Mouse (Mus musculus): ENCODE data around the gene Ankrd24. TPM values are rescaled to one million over a fixed set of nuclear protein-coding genes. Genes with fewer than 3 reads are reported as not detected.
A peak's percentile ranks its signal among the peaks of the same experiment; 100 is the strongest.

The Ankrd24 gene
- polyA plus RNA-seq, 1 experiment, result 13.7 TPM

DNA sequence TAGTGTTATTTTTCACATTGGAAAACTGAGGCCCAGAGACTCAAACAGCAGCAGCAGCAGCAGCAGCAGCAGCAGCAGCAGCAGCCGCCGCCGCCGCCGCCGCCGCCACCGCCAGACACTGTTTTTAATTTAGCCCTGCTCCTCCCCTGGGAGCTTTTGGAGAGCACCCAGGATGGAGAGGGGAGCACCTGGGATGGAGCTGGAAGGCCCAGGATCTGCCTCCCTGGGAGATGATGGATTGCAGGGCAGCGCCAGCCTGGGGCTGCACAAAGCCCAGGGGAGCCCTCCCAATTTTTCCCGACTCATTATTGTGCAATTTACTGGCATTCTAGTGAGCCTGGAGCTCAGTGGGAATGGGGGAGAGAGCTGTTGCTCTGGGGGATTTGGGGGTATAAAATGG, 31.7 kb upstream of the Ankrd24 start:
- Histone ChIP-seq H3K9me3 (no peaks in the 10 kb centered on the region), H3K4me3 (replicated peaks) (peak overlapping the region; percentile 90), H3K27me3 (replicated peaks) (peaks cover 12% of the 10 kb centered on the region), H3K4me1 (peaks cover 73% of the 10 kb centered on the region), H3K36me3 (replicated peaks; ENCODE audit: low read length) (peaks cover 46% of the 10 kb centered on the region)
- TF ChIP-seq GATA1 (IDR thresholded peaks at IDR 0.05; ENCODE audit: borderline replicate concordance, low read length), result no peak
- TF ChIP-seq FLI1 (IDR thresholded peaks at IDR 0.05; ENCODE audit: low read length), result no peak

GRCm38 (mm10) chr10:81597137-81597950, 31.0 kb upstream of the Ankrd24 start:
- Histone ChIP-seq H3K9me3 (no peaks in the 10 kb centered on the region), H3K4me1 (peaks cover 79% of the 10 kb centered on the region), H3K27me3 (replicated peaks) (peaks cover 10% of the 10 kb centered on the region), H3K4me3 (replicated peaks) (peak overlapping the region; percentile 90), H3K36me3 (replicated peaks; ENCODE audit: low read length) (peaks cover 38% of the 10 kb centered on the region)
- TF ChIP-seq GATA1 (IDR thresholded peaks at IDR 0.05; ENCODE audit: borderline replicate concordance, low read length) (no peak), FLI1 (IDR thresholded peaks at IDR 0.05; ENCODE audit: low read length) (no peak)

- Histone ChIP-seq H3K9me3 (no peaks in the 10 kb centered on the region), H3K36me3 (replicated peaks; ENCODE audit: low read length) (peaks cover 28% of the 10 kb centered on the region), H3K4me3 (replicated peaks) (no peak overlapping the region), H3K27me3 (replicated peaks) (peaks cover 7% of the 10 kb centered on the region), H3K4me1 (peaks cover 88% of the 10 kb centered on the region)
- no peak for TF ChIP-seq FLI1 (IDR thresholded peaks at IDR 0.05; ENCODE audit: low read length)
- TF ChIP-seq GATA1 (IDR thresholded peaks at IDR 0.05; ENCODE audit: borderline replicate concordance, low read length), result no peak
Observed at GRCm38 (mm10) chr10:81598342-81598741, 30.0 kb upstream of the Ankrd24 start.

DNA sequence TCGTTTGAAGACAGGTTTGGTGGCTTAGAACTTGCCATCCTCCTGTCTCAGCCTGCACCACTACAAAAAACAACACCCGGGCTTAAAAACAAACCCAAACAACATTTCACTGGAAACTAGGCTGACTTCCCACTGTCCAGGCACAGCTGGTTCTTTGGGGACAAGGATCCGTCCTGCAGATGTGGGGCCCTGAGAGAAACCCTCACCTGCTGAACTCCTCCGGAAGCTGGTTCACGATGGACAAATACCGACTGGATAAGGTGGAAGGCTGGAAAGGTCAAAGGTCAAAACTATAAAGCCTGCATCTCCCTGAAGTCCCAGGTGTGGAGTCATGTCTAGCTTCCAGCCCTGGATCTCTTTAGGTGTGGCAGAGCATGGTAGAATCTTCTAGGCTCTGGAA, 29.5 kb upstream of the Ankrd24 start:
- Histone ChIP-seq H3K36me3 (replicated peaks; ENCODE audit: low read length) (peaks cover 23% of the 10 kb centered on the region), H3K27me3 (replicated peaks) (peaks cover 5% of the 10 kb centered on the region), H3K4me3 (replicated peaks) (no peak overlapping the region), H3K9me3 (no peaks in the 10 kb centered on the region), H3K4me1 (peaks cover 87% of the 10 kb centered on the region)
- no peak for TF ChIP-seq GATA1 (IDR thresholded peaks at IDR 0.05; ENCODE audit: borderline replicate concordance, low read length)
- no peak for TF ChIP-seq FLI1 (IDR thresholded peaks at IDR 0.05; ENCODE audit: low read length)

DNA sequence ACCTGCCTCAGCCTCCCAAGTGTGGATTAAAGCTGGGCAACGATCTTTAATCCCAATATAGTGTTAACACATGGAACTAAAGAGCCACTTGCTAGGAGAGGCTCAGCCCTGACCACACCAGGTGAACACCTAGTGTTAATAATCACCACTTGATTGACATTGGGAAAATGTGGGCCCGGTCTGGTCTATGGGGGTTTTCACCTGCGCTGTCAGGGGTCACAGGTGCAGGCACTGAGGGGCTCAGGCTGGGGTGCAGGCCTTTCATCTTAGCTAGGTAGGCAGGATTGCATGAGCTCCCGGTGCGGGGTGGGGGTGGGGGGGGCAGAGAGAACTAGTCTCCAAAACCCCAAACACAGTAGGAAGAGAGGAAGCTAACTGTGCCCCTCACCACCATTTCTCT, 28.7 kb upstream of the Ankrd24 start:
- TF ChIP-seq GATA1 (IDR thresholded peaks at IDR 0.05; ENCODE audit: borderline replicate concordance, low read length), result no peak
- TF ChIP-seq FLI1 (IDR thresholded peaks at IDR 0.05; ENCODE audit: low read length), result no peak
- Histone ChIP-seq H3K9me3 (no peaks in the 10 kb centered on the region), H3K4me1 (peaks cover 91% of the 10 kb centered on the region), H3K36me3 (replicated peaks; ENCODE audit: low read length) (peaks cover 16% of the 10 kb centered on the region), H3K4me3 (replicated peaks) (no peak overlapping the region), H3K27me3 (replicated peaks) (no peaks in the 10 kb centered on the region)

DNA sequence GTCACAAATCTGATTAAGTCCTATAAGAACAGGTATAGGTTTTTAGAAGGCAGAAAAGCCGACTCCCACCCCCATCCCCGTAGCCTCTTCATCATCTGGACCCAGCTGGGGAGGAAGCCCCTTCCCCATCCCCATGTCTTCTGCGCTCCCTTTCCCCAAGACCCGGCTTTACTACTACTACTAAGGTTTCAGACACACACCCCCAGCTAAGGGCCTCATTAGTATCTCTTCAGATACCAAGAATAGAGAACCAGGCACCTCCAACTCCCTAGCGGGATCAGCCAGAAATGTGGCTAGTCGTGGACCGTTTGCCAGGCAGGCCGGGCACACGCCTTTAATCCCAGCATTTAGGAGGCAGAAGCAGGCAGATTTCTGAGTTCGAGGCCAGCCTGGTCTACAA, 28.2 kb upstream of the Ankrd24 start:
- Histone ChIP-seq H3K36me3 (replicated peaks; ENCODE audit: low read length) (peaks cover 11% of the 10 kb centered on the region), H3K4me3 (replicated peaks) (no peak overlapping the region), H3K27me3 (replicated peaks) (no peaks in the 10 kb centered on the region), H3K9me3 (no peaks in the 10 kb centered on the region), H3K4me1 (peaks cover 92% of the 10 kb centered on the region)
- TF ChIP-seq GATA1 (IDR thresholded peaks at IDR 0.05; ENCODE audit: borderline replicate concordance, low read length), result no peak
- TF ChIP-seq FLI1 (IDR thresholded peaks at IDR 0.05; ENCODE audit: low read length), result no peak

GRCm38 (mm10) chr10:81600738-81601203, 27.6 kb upstream of the Ankrd24 start, which contains the start of gene Tle6:
Tle6 (minus strand) TSS chr10:81601073.
- TF ChIP-seq GATA1 (IDR thresholded peaks at IDR 0.05; ENCODE audit: borderline replicate concordance, low read length) (no peak), FLI1 (IDR thresholded peaks at IDR 0.05; ENCODE audit: low read length) (no peak)
- no peaks in the 10 kb centered on the region for H3K9me3 ChIP-seq

GRCm38 (mm10) chr10:81601396-81601905, 26.9 kb upstream of the Ankrd24 start:
- no peaks in the 10 kb centered on the region for H3K27me3 ChIP-seq (replicated peaks)
- H3K4me1 ChIP-seq, result peaks cover 88% of the 10 kb centered on the region
- peak overlapping the region; percentile 93 for H3K4me3 ChIP-seq (replicated peaks)
- no peaks in the 10 kb centered on the region for H3K9me3 ChIP-seq
- TF ChIP-seq GATA1 (IDR thresholded peaks at IDR 0.05; ENCODE audit: borderline replicate concordance, low read length), result no peak
- no peaks in the 10 kb centered on the region for H3K36me3 ChIP-seq (replicated peaks; ENCODE audit: low read length)

More at GRCm38 (mm10) chr10:81600738-81601203, 27.6 kb upstream of the Ankrd24 start, which contains the start of gene Tle6:
- Histone ChIP-seq H3K4me1 (peaks cover 91% of the 10 kb centered on the region), H3K36me3 (replicated peaks; ENCODE audit: low read length) (peaks cover 4% of the 10 kb centered on the region), H3K27me3 (replicated peaks) (no peaks in the 10 kb centered on the region), H3K4me3 (replicated peaks) (peak within 1 kb of the TSS; percentile 93)

DNA sequence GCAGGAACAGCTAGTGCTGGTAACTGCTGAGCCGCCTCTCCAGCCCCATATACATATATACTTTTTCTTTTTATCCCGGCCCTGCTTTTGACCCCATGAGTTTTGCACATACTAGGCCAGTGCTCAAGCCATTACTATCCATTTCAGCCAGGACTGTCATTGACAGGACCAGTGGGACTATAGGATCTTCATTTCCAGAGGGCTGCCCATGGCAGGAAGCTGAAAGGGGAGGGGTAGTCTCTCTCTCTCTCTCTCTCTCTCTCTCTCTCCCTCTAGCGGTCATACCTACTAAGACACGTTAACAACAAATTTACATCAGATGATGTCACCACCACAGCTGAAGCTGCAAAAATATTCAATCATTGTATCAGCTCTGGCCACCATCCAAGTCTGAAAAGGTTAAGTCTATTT, 25.6 kb upstream of the Ankrd24 start:
- Histone ChIP-seq H3K27me3 (replicated peaks) (no peaks in the 10 kb centered on the region), H3K36me3 (replicated peaks; ENCODE audit: low read length) (peaks cover 4% of the 10 kb centered on the region), H3K4me3 (replicated peaks) (no peak overlapping the region), H3K4me1 (peaks cover 84% of the 10 kb centered on the region), H3K9me3 (no peaks in the 10 kb centered on the region)
- TF ChIP-seq GATA1 (IDR thresholded peaks at IDR 0.05; ENCODE audit: borderline replicate concordance, low read length), result no peak
- TF ChIP-seq FLI1 (IDR thresholded peaks at IDR 0.05; ENCODE audit: low read length), result no peak

Data from megakaryocyte, embryonic 14.5 days (primary cell).